Mouse (Mus musculus): ENCODE measurements around the gene Lsm10. TPM values are rescaled to one million over a fixed set of nuclear protein-coding genes. Genes with fewer than 3 reads are reported as not detected.

Lsm10 gene
- polyA plus RNA-seq, 1 experiment from 2014 or later: 48.5 TPM

- 22% methylated on average over 6 of the region's 6 CpGs for WGBS
- Histone ChIP-seq H3K36me3 (replicated peaks) (peaks cover 17% of the 10 kb centered on the region; the same call in 1 of the 2 replicates), H3K27me3 (replicated peaks; ENCODE audit: low read depth, poor library complexity, severe bottlenecking) (no peaks in the 10 kb centered on the region), H3K9me3 (no peaks in the 10 kb centered on the region), H3K4me1 (peaks cover 40% of the 10 kb centered on the region), H3K4me3 (no peak overlapping the region), H3K27ac (replicated peaks) (no peak overlapping the region)
- DNase-seq (ENCODE audit: low spot score): peak; percentile 66
These were observed 17.5 kb downstream of the Lsm10 start for GRCm38 (mm10) chr4:126113943-126114342.

- Histone ChIP-seq H3K36me3 (replicated peaks) (peaks cover 24% of the 10 kb centered on the region; the same call in 1 of the 2 replicates), H3K4me3 (no peak overlapping the region), H3K27ac (replicated peaks) (no peak overlapping the region), H3K4me1 (peaks cover 25% of the 10 kb centered on the region), H3K9me3 (no peaks in the 10 kb centered on the region), H3K27me3 (replicated peaks; ENCODE audit: low read depth, poor library complexity, severe bottlenecking) (no peaks in the 10 kb centered on the region)
- no peak for DNase-seq (ENCODE audit: low spot score)
- WGBS: 85% methylated on average over 9 of the region's 9 CpGs
These were observed 19.0 kb downstream of the Lsm10 start for GRCm38 (mm10) chr4:126115411-126115810.

GRCm38 (mm10) chr4:126115871-126116521 is 19.6 kb downstream of the Lsm10 start:
- peaks cover 2% of the 10 kb centered on the region; the same call in 1 of the 2 replicates for H3K9me3 ChIP-seq
- H3K4me3 ChIP-seq: no peak overlapping the region
- H3K4me1 ChIP-seq: peaks cover 20% of the 10 kb centered on the region
- H3K36me3 ChIP-seq (replicated peaks): peaks cover 30% of the 10 kb centered on the region
- WGBS: 73% methylated on average over 6 of the region's 6 CpGs
- no peak for DNase-seq (ENCODE audit: low spot score)
- H3K27ac ChIP-seq (replicated peaks): 0 out of 2 replicates have a peak overlapping the region, but pooled peaks have one; percentile 27
- no peaks in the 10 kb centered on the region for H3K27me3 ChIP-seq (replicated peaks; ENCODE audit: low read depth, poor library complexity, severe bottlenecking)

- Histone ChIP-seq H3K4me1 (peaks cover 12% of the 10 kb centered on the region), H3K36me3 (replicated peaks) (peaks cover 41% of the 10 kb centered on the region), H3K4me3 (no peak overlapping the region), H3K27ac (replicated peaks) (no peak overlapping the region), H3K9me3 (peaks cover 11% of the 10 kb centered on the region; the same call in 1 of the 2 replicates), H3K27me3 (replicated peaks; ENCODE audit: low read depth, poor library complexity, severe bottlenecking) (no peaks in the 10 kb centered on the region)
- DNase-seq (ENCODE audit: low spot score): no peak
- WGBS: 92% methylated on average over 8 of the region's 8 CpGs
These were observed 20.7 kb downstream of the Lsm10 start for GRCm38 (mm10) chr4:126117116-126117515.

- H3K27ac ChIP-seq (replicated peaks): no peak overlapping the region
- WGBS: 92% methylated on average over 4 of the region's 4 CpGs
- H3K27me3 ChIP-seq (replicated peaks; ENCODE audit: low read depth, poor library complexity, severe bottlenecking): no peaks in the 10 kb centered on the region
- peaks cover 11% of the 10 kb centered on the region; the same call in 1 of the 2 replicates for H3K9me3 ChIP-seq
- H3K4me3 ChIP-seq: no peak overlapping the region
- H3K36me3 ChIP-seq (replicated peaks): peaks cover 46% of the 10 kb centered on the region
- peaks cover 12% of the 10 kb centered on the region for H3K4me1 ChIP-seq
- DNase-seq (ENCODE audit: low spot score): no peak
These were observed 22.2 kb downstream of the Lsm10 start for GRCm38 (mm10) chr4:126118651-126119050.

GRCm38 (mm10) chr4:126119051-126119450 is 22.6 kb downstream of the Lsm10 start:
- WGBS: 76% methylated on average over 1 of the region's 1 CpGs
- no peak for DNase-seq (ENCODE audit: low spot score)
- peaks cover 11% of the 10 kb centered on the region; the same call in 1 of the 2 replicates for H3K9me3 ChIP-seq
- H3K27ac ChIP-seq (replicated peaks): no peak overlapping the region
- no peak overlapping the region for H3K4me3 ChIP-seq
- H3K27me3 ChIP-seq (replicated peaks; ENCODE audit: low read depth, poor library complexity, severe bottlenecking): no peaks in the 10 kb centered on the region
- peaks cover 9% of the 10 kb centered on the region for H3K4me1 ChIP-seq
- H3K36me3 ChIP-seq (replicated peaks): peaks cover 48% of the 10 kb centered on the region

- no peak for DNase-seq (ENCODE audit: low spot score)
- no peak overlapping the region for H3K4me3 ChIP-seq
- H3K36me3 ChIP-seq (replicated peaks): peaks cover 58% of the 10 kb centered on the region
- no peaks in the 10 kb centered on the region for H3K27me3 ChIP-seq (replicated peaks; ENCODE audit: low read depth, poor library complexity, severe bottlenecking)
- 92% methylated on average over 5 of the region's 5 CpGs for WGBS
- H3K4me1 ChIP-seq: peaks cover 9% of the 10 kb centered on the region
- H3K9me3 ChIP-seq: peaks cover 11% of the 10 kb centered on the region; the same call in 1 of the 2 replicates
- no peak overlapping the region for H3K27ac ChIP-seq (replicated peaks)
These were observed 23.6 kb downstream of the Lsm10 start for GRCm38 (mm10) chr4:126120052-126120451.

GRCm38 (mm10) chr4:126120506-126120905 is 24.1 kb downstream of the Lsm10 start:
- WGBS: 93% methylated on average over 2 of the region's 2 CpGs

GRCm38 (mm10) chr4:126123309-126124040 is 27.1 kb downstream of the Lsm10 start:
- DNase-seq (ENCODE audit: low spot score): no peak
- no peaks in the 10 kb centered on the region for H3K4me1 ChIP-seq
- no peak overlapping the region for H3K27ac ChIP-seq (replicated peaks)
- no peaks in the 10 kb centered on the region for H3K27me3 ChIP-seq (replicated peaks; ENCODE audit: low read depth, poor library complexity, severe bottlenecking)
- H3K4me3 ChIP-seq: no peak overlapping the region
- 92% methylated on average over 10 of the region's 10 CpGs for WGBS
- H3K9me3 ChIP-seq: peaks cover 11% of the 10 kb centered on the region; the same call in 1 of the 2 replicates
- peaks cover 79% of the 10 kb centered on the region for H3K36me3 ChIP-seq (replicated peaks)

More at GRCm38 (mm10) chr4:126120506-126120905, 24.1 kb downstream of the Lsm10 start:
- Histone ChIP-seq H3K27me3 (replicated peaks; ENCODE audit: low read depth, poor library complexity, severe bottlenecking) (no peaks in the 10 kb centered on the region), H3K36me3 (replicated peaks) (peaks cover 62% of the 10 kb centered on the region), H3K4me3 (no peak overlapping the region), H3K4me1 (peaks cover 7% of the 10 kb centered on the region), H3K9me3 (peaks cover 11% of the 10 kb centered on the region; the same call in 1 of the 2 replicates), H3K27ac (replicated peaks) (no peak overlapping the region)
- no peak for DNase-seq (ENCODE audit: low spot score)

- WGBS: 40% methylated on average over 11 of the region's 11 CpGs
- no peak overlapping the region for H3K4me3 ChIP-seq
- H3K27ac ChIP-seq (replicated peaks): peak overlapping the region; percentile 74
- H3K9me3 ChIP-seq: no peaks in the 10 kb centered on the region
- H3K36me3 ChIP-seq (replicated peaks): peaks cover 92% of the 10 kb centered on the region
- peak; percentile 54 for DNase-seq (ENCODE audit: low spot score)
- no peaks in the 10 kb centered on the region for H3K27me3 ChIP-seq (replicated peaks; ENCODE audit: low read depth, poor library complexity, severe bottlenecking)
- peaks cover 46% of the 10 kb centered on the region for H3K4me1 ChIP-seq
These were observed 34.1 kb downstream of the Lsm10 start for GRCm38 (mm10) chr4:126130502-126130901.

GRCm38 (mm10) chr4:126131290-126132121 is 35.1 kb downstream of the Lsm10 start:
- Histone ChIP-seq H3K36me3 (replicated peaks) (peaks cover 92% of the 10 kb centered on the region), H3K27ac (replicated peaks) (peak overlapping the region; percentile 75), H3K27me3 (replicated peaks; ENCODE audit: low read depth, poor library complexity, severe bottlenecking) (no peaks in the 10 kb centered on the region), H3K4me3 (no peak overlapping the region), H3K9me3 (no peaks in the 10 kb centered on the region), H3K4me1 (peaks cover 46% of the 10 kb centered on the region)
- 65% methylated on average over 10 of the region's 10 CpGs for WGBS
- DNase-seq (ENCODE audit: low spot score): peak; percentile 37

GRCm38 (mm10) chr4:126132636-126133264 is 36.3 kb downstream of the Lsm10 start:
- Histone ChIP-seq H3K27me3 (replicated peaks; ENCODE audit: low read depth, poor library complexity, severe bottlenecking) (no peaks in the 10 kb centered on the region), H3K36me3 (replicated peaks) (peaks cover 91% of the 10 kb centered on the region)

More at GRCm38 (mm10) chr4:126132636-126133264, 36.3 kb downstream of the Lsm10 start:
- Histone ChIP-seq H3K4me1 (peaks cover 46% of the 10 kb centered on the region), H3K4me3 (no peak overlapping the region), H3K9me3 (no peaks in the 10 kb centered on the region), H3K27ac (replicated peaks) (peak overlapping the region; percentile 75)
- DNase-seq (ENCODE audit: low spot score): no peak
- WGBS: 81% methylated on average over 6 of the region's 6 CpGs
